Comparison of ENCODE assay signal across 14 mouse cellular contexts in the genomic region with DNA sequence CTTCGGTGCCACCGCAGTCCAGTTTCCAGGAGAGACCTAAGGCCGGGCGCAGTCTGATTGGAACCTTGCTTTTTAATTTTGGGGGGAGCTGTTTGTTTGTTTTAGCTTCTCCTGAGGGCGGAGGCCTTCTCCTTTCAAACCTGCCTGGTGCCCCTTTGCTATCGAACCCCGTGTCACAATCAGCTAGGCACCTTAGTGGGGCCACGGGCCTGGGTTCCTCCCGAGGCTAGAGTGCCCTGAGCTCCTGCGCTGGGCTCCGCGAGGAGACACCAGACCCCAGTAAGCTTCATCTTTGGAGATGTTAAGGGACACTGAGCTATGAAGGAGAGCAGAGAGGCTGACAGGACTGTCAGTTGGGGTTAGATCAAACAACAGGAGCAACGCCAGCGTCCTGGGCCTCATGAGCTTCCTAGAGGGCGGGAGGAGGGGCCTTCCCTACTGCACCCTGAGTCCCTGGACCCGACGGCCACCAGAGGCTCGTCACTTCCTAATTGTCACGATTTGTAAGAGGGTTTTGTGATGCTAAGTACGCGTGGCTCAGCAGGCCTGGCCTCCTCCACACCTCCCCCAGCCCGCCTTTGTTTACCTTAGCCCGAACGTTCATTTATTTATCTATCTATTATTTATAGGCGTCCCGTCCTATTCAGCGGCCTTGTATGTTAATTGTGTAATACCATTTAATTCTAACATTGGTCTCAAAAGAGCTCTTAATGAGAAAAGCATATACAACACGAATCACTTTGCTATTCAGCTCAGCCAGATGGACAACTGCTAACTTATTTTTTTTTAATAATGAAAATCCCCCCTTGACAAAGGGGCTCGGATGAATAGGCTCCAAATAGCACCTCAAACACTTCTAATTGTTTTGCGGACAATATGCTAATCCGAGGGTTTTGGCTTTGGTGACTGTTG. TPM values are rescaled to one million over a fixed set of nuclear protein-coding genes. Genes with fewer than 3 reads are reported as not detected.
DNase-seq lines count a peak whose midpoint lies in the region; ATAC-seq and TF ChIP-seq lines count a peak whose summit lies in the region.
"Had no signal": no experiment of that assay in that cellular context is flagged by ENCODE, and none has a peak within 500 bp of the region (broad histone marks: within the 10 kb centered on the region; RNA-seq: fewer than 3 reads in every experiment).

No protein-coding gene starts in this region.

- peaks cover 48% of the 10 kb centered on the region for H3K27me3 ChIP-seq in ES-Bruce4 (ENCODE audit: control insufficient read depth, insufficient read depth, low read length, poor library complexity, severe bottlenecking)
- H3K27me3 ChIP-seq in hindbrain, embryonic 11.5 days (ENCODE audit: control insufficient read depth, insufficient read depth, low read length), result peaks cover 85% of the 10 kb centered on the region
- peaks cover 77% of the 10 kb centered on the region for H3K27me3 ChIP-seq in midbrain, embryonic 14.5 days (ENCODE audit: control insufficient read depth, insufficient read depth, low read length)

- peak; percentile 76 for DNase-seq in embryo, embryonic 10 days (ENCODE audit: low spot score)
- DNase-seq in hindbrain, embryonic 11.5 days (ENCODE audit: low spot score), result peak; percentile 74
- peak; percentile 70 for DNase-seq in midbrain, embryonic 14.5 days
- no peak for DNase-seq in c-Kit-positive CD71-positive TER-119-positive erythroid progenitor cells, embryonic 14.5 days (ENCODE audit: low spot score)
- no peak for DNase-seq in ovary, adult 18-20 months (ENCODE audit: low spot score)
- DNase-seq: gastrocnemius, postnatal 14 days; kidney, postnatal 25 days had no signal

- WGBS in hindbrain, embryonic 11.5 days, result 1% methylated on average over 31 of the region's 31 CpGs
- WGBS in midbrain, embryonic 14.5 days, result under 1% methylated on average over 31 of the region's 31 CpGs

- no peak overlapping the region for H3K27ac ChIP-seq in ES-Bruce4 (ENCODE audit: insufficient read depth, low read length)
- 0 out of 2 replicates have a peak overlapping the region, but pooled peaks have one; percentile 42 for H3K27ac ChIP-seq in hindbrain, embryonic 11.5 days (ENCODE audit: low read depth, low read length)
- peak overlapping the region; percentile 91 for H3K27ac ChIP-seq in midbrain, embryonic 14.5 days (replicated peaks; ENCODE audit: low read depth, low read length)
- H3K27ac ChIP-seq: liver, embryonic 15.5 days had no signal

- no peak overlapping the region for H3K9ac ChIP-seq in ES-Bruce4 (ENCODE audit: low read depth, poor library complexity, severe bottlenecking)
- H3K9ac ChIP-seq in hindbrain, embryonic 11.5 days (ENCODE audit: low read depth, low read length), result no peak overlapping the region
- peak overlapping the region; percentile 68 for H3K9ac ChIP-seq in midbrain, embryonic 14.5 days (replicated peaks; ENCODE audit: low read length)
- H3K9ac ChIP-seq: liver, embryonic 15.5 days had no signal

- TF ChIP-seq CTCF in ES-Bruce4 (IDR thresholded peaks at IDR 0.05; ENCODE audit: low read depth, low read length), result no peak

- peak; percentile 80 for ATAC-seq in hindbrain, embryonic 11.5 days (ENCODE audit: low FRiP score)
- no peak for ATAC-seq in midbrain, embryonic 14.5 days (ENCODE audit: low FRiP score, low TSS enrichment)
- no peak for ATAC-seq in megakaryocyte, adult 5-6 weeks (ENCODE audit: poor library complexity, severe bottlenecking)
- ATAC-seq: activated CD4-positive, CD25-positive, alpha-beta regulatory T cell, adult 4 months had no signal

- H3K4me3 ChIP-seq in ES-Bruce4 (ENCODE audit: low read depth, low read length), result peak overlapping the region; percentile 25; the same call in 1 of the 2 replicates
- H3K4me3 ChIP-seq in hindbrain, embryonic 11.5 days (ENCODE audit: low read depth, low read length), result no peak overlapping the region
- peak overlapping the region; percentile 41 for H3K4me3 ChIP-seq in midbrain, embryonic 14.5 days (replicated peaks; ENCODE audit: low read depth, low read length)
- H3K4me3 ChIP-seq: liver, embryonic 15.5 days; megakaryocyte, embryonic 14.5 days had no signal

- peak overlapping the region; percentile 23 for H3K4me2 ChIP-seq in hindbrain, embryonic 11.5 days (replicated peaks; ENCODE audit: low read depth, low read length)
- H3K4me2 ChIP-seq in midbrain, embryonic 14.5 days (ENCODE audit: low read length), result peak overlapping the region; percentile 54
- H3K4me2 ChIP-seq: liver, embryonic 15.5 days had no signal

- peaks cover 2% of the 10 kb centered on the region for H3K4me1 ChIP-seq in ES-Bruce4 (ENCODE audit: control insufficient read depth, insufficient read depth, low read length)
- peaks cover 19% of the 10 kb centered on the region for H3K4me1 ChIP-seq in hindbrain, embryonic 11.5 days (replicated peaks; ENCODE audit: control insufficient read depth, insufficient read depth, low read length)
- peaks cover 28% of the 10 kb centered on the region for H3K4me1 ChIP-seq in midbrain, embryonic 14.5 days (ENCODE audit: control insufficient read depth, insufficient read depth, low read length)
- H3K4me1 ChIP-seq: liver, embryonic 15.5 days had no signal

- H3K9me3 ChIP-seq in ES-Bruce4 (replicated peaks; ENCODE audit: control insufficient read depth, insufficient read depth, low read length, poor library complexity, severe bottlenecking), result no peaks in the 10 kb centered on the region
- no peaks in the 10 kb centered on the region for H3K9me3 ChIP-seq in hindbrain, embryonic 11.5 days (ENCODE audit: control insufficient read depth, low read length)
- no peaks in the 10 kb centered on the region for H3K9me3 ChIP-seq in midbrain, embryonic 14.5 days (ENCODE audit: control insufficient read depth, low read length)
- H3K9me3 ChIP-seq: liver, embryonic 15.5 days had no signal

- peak; percentile 86 for TF ChIP-seq EP300 in ES-Bruce4 (IDR thresholded peaks at IDR 0.05; ENCODE audit: insufficient read depth, low read depth, low read length)

- TF ChIP-seq POLR2A in ES-Bruce4 (IDR thresholded peaks at IDR 0.05; ENCODE audit: insufficient read depth, low read length), result no peak

- no peaks in the 10 kb centered on the region for H3K36me3 ChIP-seq in ES-Bruce4 (ENCODE audit: control insufficient read depth, insufficient read depth, low read length, poor library complexity, severe bottlenecking)
- no peaks in the 10 kb centered on the region for H3K36me3 ChIP-seq in hindbrain, embryonic 11.5 days (ENCODE audit: control insufficient read depth, insufficient read depth, low read length)
- no peaks in the 10 kb centered on the region for H3K36me3 ChIP-seq in midbrain, embryonic 14.5 days (ENCODE audit: control insufficient read depth, insufficient read depth, low read length)
- H3K36me3 ChIP-seq: liver, embryonic 15.5 days had no signal

RNA-seq across cellular contexts. Expression of a gene that starts 3.5 kb away (rescaled TPM):
- polyA plus RNA-seq in ES-Bruce4 (2011; ENCODE audit: insufficient read depth, insufficient read length, low read depth, missing spikeins), result not detected in 2 replicates
- 4.4 and 6.6 TPM in 2 replicates for polyA plus RNA-seq in hindbrain, embryonic 11.5 days (2014; fragmentation: Nextera tagmentation; extraction: Ambion mirVana)
- 94.9 TPM in 2 replicates for polyA plus RNA-seq in midbrain, embryonic 14.5 days (2014; fragmentation: Nextera tagmentation; extraction: Ambion mirVana)
- total RNA-seq in megakaryocyte, adult 5-6 weeks (2015), result not detected in 2 replicates
- total RNA-seq in megakaryocyte, adult 5-6 weeks (2017), result not detected in 2 replicates
- total RNA-seq: gastrocnemius, postnatal 14 days; heart, postnatal 25 days had no signal
- polyA plus RNA-seq: activated CD4-positive, CD25-positive, alpha-beta regulatory T cell, adult 4 months; liver, embryonic 15.5 days; stomach, embryonic 16.5 days had no signal

Comparison
In these comparisons a context has a peak if more than half of its experiments do, and no peak if none do; other contexts are left out.
1. DNase-seq: peak in embryo, embryonic 10 days (single experiment), hindbrain, embryonic 11.5 days (single experiment) and midbrain, embryonic 14.5 days (single experiment); none in c-Kit-positive CD71-positive TER-119-positive erythroid progenitor cells, embryonic 14.5 days (single experiment) and ovary, adult 18-20 months (single experiment).
2. RNA of a gene that starts 3.5 kb away (polyA plus RNA-seq): 94.9 TPM in midbrain, embryonic 14.5 days; 4.4 to 6.6 TPM in hindbrain, embryonic 11.5 days and not detected in ES-Bruce4; every median in the first group is over 10 times any median in the second.